Mouse (Mus musculus) cortical plate, adult 2 months (tissue): ENCODE data around the gene Mgat4c.

ENCODE experiments used
- CTCF ChIP-seq: fragments of 200-500 bp; IDR thresholded peaks from 2 replicates; pipeline ENCODE4 v1.5.1; 2011; ENCODE audit warnings: mild to moderate bottlenecking, control low read depth, low read length; ENCODE audit not compliant: insufficient read depth; ENCODE audit errors: extremely low read depth
- POLR2A ChIP-seq: fragments of 200-500 bp; IDR thresholded peaks from 2 replicates; pipeline ENCODE4 v1.6.1; 2011; ENCODE audit warnings: mild to moderate bottlenecking, low read length, control low read depth; ENCODE audit not compliant: insufficient read depth; ENCODE audit errors: extremely low read depth

GRCm38 (mm10) chr10:102184726-102185125 lies 503.4 kb downstream of the Mgat4c start:
- TF ChIP-seq POLR2A (no peak), CTCF (no peak)
